Mouse (Mus musculus): ENCODE data around the gene Rasal2.

DNA sequence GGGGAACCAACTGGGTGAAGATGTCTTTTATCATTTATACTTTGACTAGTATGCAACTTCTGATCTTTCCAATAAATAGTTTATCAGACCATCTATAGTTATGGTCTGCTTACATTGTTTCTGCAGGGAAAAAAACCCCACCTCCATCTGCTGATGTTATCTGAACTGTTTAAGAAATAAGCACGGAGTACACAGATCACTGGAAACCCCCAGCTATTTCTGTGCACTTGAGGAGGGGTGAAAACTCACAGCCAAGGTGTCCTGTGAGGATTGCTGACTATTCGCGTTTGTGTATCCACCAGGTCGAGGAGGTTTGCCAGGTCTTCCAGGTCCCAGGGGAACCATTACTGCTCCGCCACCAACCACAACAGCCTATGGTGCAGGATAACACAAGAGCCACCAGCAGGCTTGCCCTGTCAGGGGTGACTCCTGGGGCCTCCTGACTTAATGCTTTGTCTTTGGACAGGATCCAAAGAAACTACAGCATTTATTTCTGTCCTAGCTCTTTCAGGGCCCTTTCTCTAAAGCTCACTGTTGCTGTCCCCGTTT, 302.0 kb downstream of the Rasal2 start:
- TF ChIP-seq CTCF (IDR thresholded peaks at IDR 0.05; ENCODE audit: control insufficient read depth, insufficient read depth, insufficient replicate concordance, low read depth, low read length) = no peak
- no peak for TF ChIP-seq POLR2A (IDR thresholded peaks at IDR 0.05; ENCODE audit: control insufficient read depth, low read depth, low read length)
